Mouse (Mus musculus): ENCODE results near the gene Vps13c. TPM values are rescaled to one million over a fixed set of nuclear protein-coding genes. Genes with fewer than 3 reads are reported as not detected.

The Vps13c gene
- total and polyA plus RNA-seq, 3 experiments = 10.8 to 25.7 (median 18.4) TPM

DNA sequence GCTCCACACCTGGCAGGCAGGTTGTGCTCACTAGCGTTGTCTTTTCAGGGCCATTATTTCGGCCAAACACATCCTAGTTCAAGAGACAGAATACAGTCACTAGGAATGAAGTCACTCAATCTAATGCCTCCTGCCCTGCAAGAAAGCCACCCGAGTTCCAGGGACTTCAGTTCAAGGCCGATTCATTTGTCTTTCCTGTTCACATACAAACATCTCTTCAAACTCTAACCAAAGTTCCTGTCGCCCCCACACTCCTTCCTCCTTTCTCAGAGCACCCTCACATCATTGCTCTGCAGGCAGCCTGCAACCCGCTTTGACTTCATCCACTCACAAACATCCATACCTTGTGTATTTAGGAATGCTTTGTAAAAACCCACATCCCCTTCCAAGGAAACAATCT lies 46.7 kb upstream of the Vps13c start:
- Histone ChIP-seq H3K9me3 (replicated peaks; ENCODE audit: low read length) (no peaks in the 10 kb centered on the region), H3K79me2 (replicated peaks; ENCODE audit: control insufficient read depth, extremely low read depth, insufficient read depth, poor library complexity, severe bottlenecking) (no peaks in the 10 kb centered on the region), H3K4me2 (ENCODE audit: insufficient read depth, low read depth, poor library complexity, severe bottlenecking) (no peak overlapping the region), H3K27me3 (replicated peaks) (no peaks in the 10 kb centered on the region), H3K4me3 (replicated peaks in 1 of 3; ENCODE audit: low read depth in 2 of 3, low read length in 2 of 3, poor library complexity in 1 of 3) (no peak overlapping the region), H3K9ac (ENCODE audit: insufficient read depth, low read depth) (no peak overlapping the region), H3K36me3 (replicated peaks in 1 of 2; ENCODE audit: control insufficient read depth in 1 of 2, insufficient read depth in 1 of 2, low read length in 1 of 2) (no peaks in the 10 kb centered on the region), H3K27ac (ENCODE audit: insufficient read depth, low read depth) (no peak overlapping the region), H3K4me1 (ENCODE audit: control insufficient read depth in 1 of 2, insufficient read depth in 2 of 2) (peaks cover 0 to under 1% of the 10 kb centered on the region in 2 experiments; a peak in 2 of 4 replicates)
- no peak for TF ChIP-seq MAFK (IDR thresholded peaks at IDR 0.05; ENCODE audit: insufficient replicate concordance, low read length)
- no peak for TF ChIP-seq MYC (IDR thresholded peaks at IDR 0.05; ENCODE audit: low read depth, low read length)
- TF ChIP-seq ZKSCAN1 (IDR thresholded peaks at IDR 0.05; ENCODE audit: borderline replicate concordance, low read depth, low read length) = no peak
- TF ChIP-seq MAZ (IDR thresholded peaks at IDR 0.05; ENCODE audit: low read depth, low read length) = no peak
- TF ChIP-seq EP300 (IDR thresholded peaks at IDR 0.05; ENCODE audit: low read length) = no peak
- TF ChIP-seq NRF1 (IDR thresholded peaks at IDR 0.05; ENCODE audit: low read depth, low read length) = no peak
- TF ChIP-seq UBTF (IDR thresholded peaks at IDR 0.05; ENCODE audit: low read depth, low read length) = no peak
- no peak for TF ChIP-seq CHD2 (IDR thresholded peaks at IDR 0.05; ENCODE audit: low read length)
- no peak for TF ChIP-seq MXI1 (IDR thresholded peaks at IDR 0.05; ENCODE audit: low read depth, low read length)
- TF ChIP-seq ZNF384 (IDR thresholded peaks at IDR 0.05; ENCODE audit: low read depth, low read length) = no peak
- TF ChIP-seq IRF4 (IDR thresholded peaks at IDR 0.05; ENCODE audit: low read depth, low read length) = no peak
- TF ChIP-seq E2F4 (IDR thresholded peaks at IDR 0.05; ENCODE audit: insufficient replicate concordance, low read depth, low read length) = no peak
- no peak for TF ChIP-seq MEF2A (IDR thresholded peaks at IDR 0.05; ENCODE audit: borderline replicate concordance, low read depth, low read length)
- no peak for DNase-seq (ENCODE audit: extremely low read depth)
- in situ Hi-C loops (cut with MboI; ENCODE audit: low pct_ligation_motif_present, low pct_unique_long_range_greater_than_20kb, low sequenced_read_pairs) = no loop called here
- dilution Hi-C loops (cut with MboI; ENCODE audit: extremely low pct_ligation_motif_present, extremely low pct_unique_long_range_greater_than_20kb, low sequenced_read_pairs) = no loop called here

DNA sequence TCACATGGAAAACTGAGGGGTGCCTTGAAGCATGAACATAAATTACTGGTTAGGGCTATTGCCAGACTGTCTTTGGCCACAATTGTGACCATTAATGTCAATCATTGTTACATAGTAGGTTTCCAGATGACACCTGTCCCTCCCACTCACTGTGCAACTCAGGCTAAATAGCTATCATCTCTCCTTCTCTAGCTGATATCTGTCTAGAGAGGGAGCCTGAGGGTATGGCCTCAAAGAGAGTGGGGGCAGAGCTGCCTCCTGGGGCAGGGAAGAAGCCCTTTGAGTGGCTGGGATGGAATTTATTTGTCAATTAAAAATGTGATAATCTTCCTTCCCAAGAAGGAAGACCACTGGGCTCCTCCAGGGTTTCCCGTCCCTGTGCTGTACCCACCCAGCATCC lies 46.0 kb upstream of the Vps13c start:
- TF ChIP-seq MXI1 (IDR thresholded peaks at IDR 0.05; ENCODE audit: low read depth, low read length) (no peak), ELF1 (IDR thresholded peaks at IDR 0.05; ENCODE audit: low read depth, low read length) (no peak), ZC3H11A (IDR thresholded peaks at IDR 0.05; ENCODE audit: low read depth, low read length) (no peak), CHD2 (IDR thresholded peaks at IDR 0.05; ENCODE audit: low read length) (no peak), JUND (conservative IDR thresholded peaks at IDR 0.05; ENCODE audit: low read depth, low read length) (no peak), ZKSCAN1 (IDR thresholded peaks at IDR 0.05; ENCODE audit: borderline replicate concordance, low read depth, low read length) (no peak), POLR2AphosphoS2 (IDR thresholded peaks at IDR 0.05; ENCODE audit: low read depth, low read length) (no peak), MAFK (IDR thresholded peaks at IDR 0.05; ENCODE audit: insufficient replicate concordance, low read length) (no peak), CTCF (conservative IDR thresholded peaks at IDR 0.05 in 1 of 2, IDR thresholded peaks at IDR 0.05 in 1 of 2; ENCODE audit: low read depth in 2 of 2, low read length in 2 of 2) (no peak), RAD21 (IDR thresholded peaks at IDR 0.05; ENCODE audit: low read depth, low read length) (no peak), JUN (IDR thresholded peaks at IDR 0.05; ENCODE audit: insufficient read depth, low read depth, low read length) (no peak), GABPA (IDR thresholded peaks at IDR 0.05; ENCODE audit: insufficient replicate concordance, low read depth, low read length) (no peak), MAZ (IDR thresholded peaks at IDR 0.05; ENCODE audit: low read depth, low read length) (no peak)
- no peak overlapping the region for H3K4me3 ChIP-seq (replicated peaks in 1 of 3; ENCODE audit: low read depth in 2 of 3, low read length in 2 of 3, poor library complexity in 1 of 3)
- H3K4me1 ChIP-seq (ENCODE audit: control insufficient read depth in 1 of 2, insufficient read depth in 2 of 2) = peaks cover 2 to 7% of the 10 kb centered on the region in 2 experiments
- no peak overlapping the region for H3K9ac ChIP-seq (ENCODE audit: insufficient read depth, low read depth)
- H3K27ac ChIP-seq (ENCODE audit: insufficient read depth, low read depth) = no peak overlapping the region
- no peaks in the 10 kb centered on the region for H3K36me3 ChIP-seq (replicated peaks in 1 of 2; ENCODE audit: control insufficient read depth in 1 of 2, insufficient read depth in 1 of 2, low read length in 1 of 2)
- H3K9me3 ChIP-seq (replicated peaks; ENCODE audit: low read length) = no peaks in the 10 kb centered on the region
- no peak for DNase-seq (ENCODE audit: extremely low read depth)
- in situ Hi-C loops (cut with MboI; ENCODE audit: low pct_ligation_motif_present, low pct_unique_long_range_greater_than_20kb, low sequenced_read_pairs) (no loop called here), dilution Hi-C loops (cut with MboI; ENCODE audit: extremely low pct_ligation_motif_present, extremely low pct_unique_long_range_greater_than_20kb, low sequenced_read_pairs) (no loop called here)
- H3K4me2 ChIP-seq (ENCODE audit: insufficient read depth, low read depth, poor library complexity, severe bottlenecking) = no peak overlapping the region
- H3K79me2 ChIP-seq (replicated peaks; ENCODE audit: control insufficient read depth, extremely low read depth, insufficient read depth, poor library complexity, severe bottlenecking) = no peaks in the 10 kb centered on the region
- no peaks in the 10 kb centered on the region for H3K27me3 ChIP-seq (replicated peaks)
